In genomic region chr2:109958692-109959406, GRCm38 (mm10) we compare ENCODE assay signal across 8 mouse cellular contexts. TPM values are rescaled to one million over a fixed set of nuclear protein-coding genes. Genes with fewer than 3 reads are reported as not detected.
DNase-seq lines count a peak whose midpoint lies in the region; ATAC-seq and TF ChIP-seq lines count a peak whose summit lies in the region.

No protein-coding gene starts in this region.

- DNase-seq in heart, adult 9 months (ENCODE audit: low spot score in 2 of 2), result peak; percentile 36 to 51
- DNase-seq in urinary bladder, postnatal 25 days (ENCODE audit: low spot score), result peak; percentile 15
- DNase-seq in urinary bladder, postnatal 10 days (ENCODE audit: low spot score), result no peak
- DNase-seq in heart, postnatal 0 days (ENCODE audit: low spot score), result no peak
- DNase-seq in layer of hippocampus, adult 9-10 months (ENCODE audit: low spot score), result no peak
- DNase-seq in natural killer cell, adult 2 months (ENCODE audit: low spot score in 2 of 2), result no peak

- no peak overlapping the region for H3K4me2 ChIP-seq in heart, embryonic 12.5 days
- H3K4me2 ChIP-seq in heart, postnatal 0 days (ENCODE audit: low read depth, low read length), result peak overlapping the region; percentile 31; the same call in 1 of the 2 replicates
- no peak overlapping the region for H3K4me2 ChIP-seq in kidney, embryonic 16.5 days (replicated peaks; ENCODE audit: low read depth, low read length)

- TF ChIP-seq EP300 in heart, postnatal 0 days (IDR thresholded peaks at IDR 0.05; ENCODE audit: low read depth), result no peak

- H3K9ac ChIP-seq in heart, embryonic 12.5 days, result no peak overlapping the region
- no peak overlapping the region for H3K9ac ChIP-seq in heart, postnatal 0 days (replicated peaks; ENCODE audit: low read depth, low read length)
- H3K9ac ChIP-seq in kidney, embryonic 16.5 days (replicated peaks; ENCODE audit: low read length), result no peak overlapping the region

- 77% methylated on average over 4 of the region's 4 CpGs for WGBS in heart, embryonic 12.5 days
- 63% methylated on average over 4 of the region's 4 CpGs for WGBS in heart, postnatal 0 days
- 66% methylated on average over 4 of the region's 4 CpGs for WGBS in kidney, embryonic 16.5 days

- H3K4me3 ChIP-seq in heart, embryonic 12.5 days, result no peak overlapping the region
- no peak overlapping the region for H3K4me3 ChIP-seq in heart, postnatal 0 days (ENCODE audit: low read depth, low read length)
- no peak overlapping the region for H3K4me3 ChIP-seq in kidney, embryonic 16.5 days (ENCODE audit: low read length)

- no peaks in the 10 kb centered on the region for H3K36me3 ChIP-seq in heart, embryonic 12.5 days
- H3K36me3 ChIP-seq in heart, postnatal 0 days (replicated peaks; ENCODE audit: control insufficient read depth, insufficient read depth, low read length), result no peaks in the 10 kb centered on the region
- no peaks in the 10 kb centered on the region for H3K36me3 ChIP-seq in kidney, embryonic 16.5 days (ENCODE audit: insufficient read depth, low read length)

- H3K9me3 ChIP-seq in heart, embryonic 12.5 days (replicated peaks), result no peaks in the 10 kb centered on the region
- H3K9me3 ChIP-seq in heart, postnatal 0 days (replicated peaks; ENCODE audit: control insufficient read depth, low read length), result no peaks in the 10 kb centered on the region
- no peaks in the 10 kb centered on the region for H3K9me3 ChIP-seq in kidney, embryonic 16.5 days (ENCODE audit: low read length)

- no peak for TF ChIP-seq CTCF in heart, postnatal 0 days (IDR thresholded peaks at IDR 0.05; ENCODE audit: low read depth)

- no peaks in the 10 kb centered on the region for H3K27me3 ChIP-seq in heart, embryonic 12.5 days (replicated peaks)
- H3K27me3 ChIP-seq in heart, postnatal 0 days (ENCODE audit: control insufficient read depth, insufficient read depth, low read length), result no peaks in the 10 kb centered on the region
- no peaks in the 10 kb centered on the region for H3K27me3 ChIP-seq in kidney, embryonic 16.5 days (ENCODE audit: insufficient read depth, low read length)

- H3K27ac ChIP-seq in heart, embryonic 12.5 days (ENCODE audit: poor library complexity, severe bottlenecking), result no peak overlapping the region
- H3K27ac ChIP-seq in heart, postnatal 0 days (ENCODE audit: low read depth), result peak overlapping the region; percentile 55
- no peak overlapping the region for H3K27ac ChIP-seq in kidney, embryonic 16.5 days (ENCODE audit: low read length)

- H3K4me1 ChIP-seq in heart, embryonic 12.5 days (replicated peaks), result peaks cover 51% of the 10 kb centered on the region
- H3K4me1 ChIP-seq in heart, postnatal 0 days (ENCODE audit: control insufficient read depth, insufficient read depth), result peaks cover 59% of the 10 kb centered on the region
- H3K4me1 ChIP-seq in kidney, embryonic 16.5 days (ENCODE audit: insufficient read depth, low read length), result peaks cover 19% of the 10 kb centered on the region

- ATAC-seq in heart, embryonic 12.5 days (ENCODE audit: insufficient number of reproducible peaks, low FRiP score), result no peak
- no peak for ATAC-seq in heart, postnatal 0 days (ENCODE audit: insufficient read depth, low read depth)
- no peak for ATAC-seq in kidney, embryonic 16.5 days (ENCODE audit: low FRiP score, low TSS enrichment)

RNA-seq across cellular contexts. Expression of gene Lgr4, which starts 41.4 kb away (rescaled TPM):
- polyA plus RNA-seq in heart, embryonic 12.5 days (2016; fragmentation: Nextera tagmentation; extraction: Ambion mirVana), result 15.1 and 17.8 TPM in 2 replicates
- 49.7 and 61.2 TPM in 2 replicates for total RNA-seq in heart, postnatal 0 days (2014; rRNA removed; ENCODE audit: low replicate concordance)
- 10.2 and 10.9 TPM in 2 replicates for polyA plus RNA-seq in heart, postnatal 0 days (2015; fragmentation: Nextera tagmentation; extraction: Ambion mirVana)
- polyA plus RNA-seq in kidney, embryonic 16.5 days (2015; fragmentation: Nextera tagmentation; extraction: Ambion mirVana), result 23.9 and 25.6 TPM in 2 replicates

RNA-seq across cellular contexts. Expression of gene Ccdc34, which starts 58.8 kb away (rescaled TPM):
- 28.7 and 32.3 TPM in 2 replicates for polyA plus RNA-seq in heart, embryonic 12.5 days (2016; fragmentation: Nextera tagmentation; extraction: Ambion mirVana)
- 6.9 and 7.8 TPM in 2 replicates for total RNA-seq in heart, postnatal 0 days (2014; rRNA removed; ENCODE audit: low replicate concordance)
- polyA plus RNA-seq in heart, postnatal 0 days (2015; fragmentation: Nextera tagmentation; extraction: Ambion mirVana), result 16.5 and 17.1 TPM in 2 replicates
- polyA plus RNA-seq in kidney, embryonic 16.5 days (2015; fragmentation: Nextera tagmentation; extraction: Ambion mirVana), result 39.5 and 44.9 TPM in 2 replicates

Comparison
In these comparisons a context has a peak if more than half of its experiments do, and no peak if none do; other contexts are left out.
1. DNase-seq: peak in heart, adult 9 months (2 of 2) and urinary bladder, postnatal 25 days (single experiment); none in urinary bladder, postnatal 10 days (single experiment), heart, postnatal 0 days (single experiment), layer of hippocampus, adult 9-10 months (single experiment) and natural killer cell, adult 2 months (0 of 2).